Mouse (Mus musculus) midbrain, embryonic 15.5 days (tissue): ENCODE data around the gene Fgl2. TPM values are rescaled to one million over a fixed set of nuclear protein-coding genes. Genes with fewer than 3 reads are reported as not detected.
"Not testable (repeated sequence)": the region's sequence is repeated elsewhere in the genome, so short reads cannot be mapped to it uniquely, and the experiment has no call there.

Experiments used
- ATAC-seq: fragments of 200-750 bp; cut with Nextera tagmentation; replicated peaks from 2 replicates; pipeline ENCODE4 v1.8.0; 2017; ENCODE audit warnings: moderate TSS enrichment
- H3K27ac ChIP-seq: fragments of 300-500 bp; sonication (generic); 2 replicates; pipeline ENCODE4 v1.5.1; 2015; ENCODE audit warnings: mild to moderate bottlenecking, inconsistent platforms
- H3K27me3 ChIP-seq: fragments of 300-500 bp; sonication (generic); replicated peaks from 2 replicates; pipeline ENCODE4 v1.6.1; 2015; ENCODE audit warnings: inconsistent platforms
- H3K36me3 ChIP-seq: fragments of 300-500 bp; sonication (generic); replicated peaks from 2 replicates; pipeline ENCODE4 v1.6.1; 2015; ENCODE audit warnings: inconsistent platforms
- H3K4me1 ChIP-seq: fragments of 300-500 bp; sonication (generic); 2 replicates; pipeline ENCODE4 v1.6.1; 2015; ENCODE audit warnings: inconsistent platforms
- H3K4me2 ChIP-seq: fragments of 300-500 bp; sonication (generic); 2 replicates; pipeline ENCODE4 v1.6.1; 2015; ENCODE audit warnings: inconsistent platforms, mild to moderate bottlenecking, moderate library complexity
- H3K4me3 ChIP-seq: fragments of 300-500 bp; sonication (generic); 2 replicates; pipeline ENCODE4 v1.5.1; 2015; ENCODE audit warnings: mild to moderate bottlenecking, inconsistent platforms
- H3K9ac ChIP-seq: fragments of 300-500 bp; sonication (generic); 2 replicates; pipeline ENCODE4 v1.6.1; 2015; ENCODE audit warnings: mild to moderate bottlenecking, inconsistent platforms
- H3K9me3 ChIP-seq: fragments of 300-500 bp; sonication (generic); 2 replicates; pipeline ENCODE4 v1.6.1; 2016; ENCODE audit warnings: inconsistent platforms
- WGBS: fragments of 180-500 bp; shearing (Covaris S2); methylation state at CpG from one replicate; pipeline ENCODE4 v1.1.7; 2015; ENCODE audit warnings: mixed read lengths; 5-methylcytosine and 5-hydroxymethylcytosine counted together
- polyA plus RNA-seq: library from polyadenylated mRNA; unstranded; fragments of >200 nt; fragmentation: Nextera tagmentation; extraction: Ambion mirVana; gene quantifications from 2 replicates; pipeline ENCODE4 v1.2.1, GENCODE M21; 2015

The Fgl2 gene
- 1.9 and 2.4 TPM in 2 replicates for polyA plus RNA-seq

DNA sequence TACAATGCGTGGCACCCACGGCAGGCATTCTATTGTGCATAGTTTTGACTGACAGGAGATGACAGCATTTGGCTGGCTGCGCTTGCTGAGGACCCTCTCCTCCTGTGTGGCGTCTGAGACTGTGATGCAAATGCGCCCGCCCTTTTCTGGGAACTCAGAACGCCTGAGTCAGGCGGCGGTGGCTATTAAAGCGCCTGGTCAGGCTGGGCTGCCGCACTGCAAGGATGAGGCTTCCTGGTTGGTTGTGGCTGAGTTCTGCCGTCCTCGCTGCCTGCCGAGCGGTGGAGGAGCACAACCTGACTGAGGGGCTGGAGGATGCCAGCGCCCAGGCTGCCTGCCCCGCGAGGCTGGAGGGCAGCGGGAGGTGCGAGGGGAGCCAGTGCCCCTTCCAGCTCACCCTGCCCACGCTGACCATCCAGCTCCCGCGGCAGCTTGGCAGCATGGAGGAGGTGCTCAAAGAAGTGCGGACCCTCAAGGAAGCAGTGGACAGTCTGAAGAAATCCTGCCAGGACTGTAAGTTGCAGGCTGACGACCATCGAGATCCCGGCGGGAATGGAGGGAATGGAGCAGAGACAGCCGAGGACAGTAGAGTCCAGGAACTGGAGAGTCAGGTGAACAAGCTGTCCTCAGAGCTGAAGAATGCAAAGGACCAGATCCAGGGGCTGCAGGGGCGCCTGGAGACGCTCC, at the start of gene Fgl2:
Fgl2 (plus strand) TSS at position 150 of the 687 bp plus-strand sequence.
- Histone ChIP-seq H3K4me1 (peaks cover 15% of the 10 kb centered on the region), H3K27ac (peak within 1 kb of the TSS; percentile 49), H3K4me2 (peak within 1 kb of the TSS; percentile 95), H3K36me3 (no peaks in the 10 kb centered on the region), H3K9ac (peak within 1 kb of the TSS; percentile 71), H3K9me3 (no peaks in the 10 kb centered on the region), H3K27me3 (no peaks in the 10 kb centered on the region), H3K4me3 (peak within 1 kb of the TSS; percentile 59)
- ATAC-seq, result peak; percentile 95
- 5% methylated on average over 31 of the region's 31 CpGs for WGBS

DNA sequence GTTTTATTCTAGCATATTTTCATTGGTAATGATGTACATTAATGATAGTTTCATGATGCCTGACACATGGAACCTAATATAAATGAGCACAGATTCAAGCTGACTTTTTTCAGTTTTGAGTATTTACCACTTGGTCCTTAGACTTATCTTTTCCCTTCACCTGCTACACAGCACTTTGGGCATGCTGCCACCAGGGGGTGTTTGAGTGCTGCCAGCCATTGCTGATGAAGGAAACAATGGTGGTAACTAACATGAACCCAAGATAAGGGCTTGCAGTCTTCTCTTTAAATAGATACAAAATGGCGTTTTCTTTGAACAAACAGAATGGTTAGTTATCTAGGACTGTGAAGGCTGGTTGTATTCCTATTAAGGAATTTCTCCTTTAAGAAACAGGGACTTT, 45.9 kb upstream of the Fgl2 start:
- H3K4me3 ChIP-seq, result no peak overlapping the region
- WGBS, result 40% methylated on average over 1 of the region's 1 CpGs

DNA sequence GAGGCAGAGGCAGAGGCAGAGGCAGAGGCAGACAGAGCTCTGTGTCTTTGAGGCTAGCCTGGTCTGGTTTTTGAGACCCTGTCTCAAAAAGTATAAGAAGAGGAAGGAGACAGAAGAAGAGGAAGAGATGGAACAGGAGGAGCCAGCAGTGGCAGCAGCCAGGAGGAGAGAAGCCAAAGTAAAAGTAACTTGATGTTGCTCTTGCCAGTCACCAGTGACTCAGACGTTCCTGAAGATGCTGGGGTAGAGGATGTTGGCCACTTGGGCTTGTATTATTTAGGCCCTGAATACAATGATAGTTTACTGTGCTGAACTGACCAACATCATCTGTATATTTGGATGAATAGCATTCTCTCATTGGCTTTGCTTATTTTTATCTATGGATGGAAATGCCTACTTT, 43.9 kb upstream of the Fgl2 start:
- 79% methylated on average over 1 of the region's 1 CpGs for WGBS
- Histone ChIP-seq H3K4me1 (0 out of 2 replicates have a peak, but pooled peaks cover 3% of the 10 kb centered on the region), H3K27ac (no peak overlapping the region), H3K9ac (no peak overlapping the region), H3K9me3 (no peaks in the 10 kb centered on the region), H3K4me3 (no peak overlapping the region), H3K27me3 (no peaks in the 10 kb centered on the region), H3K36me3 (no peaks in the 10 kb centered on the region), H3K4me2 (no peak overlapping the region)
- ATAC-seq, result no peak

More for the DNA sequence above, 45.9 kb upstream of the Fgl2 start:
- Histone ChIP-seq H3K36me3 (no peaks in the 10 kb centered on the region), H3K27me3 (no peaks in the 10 kb centered on the region), H3K9ac (no peak overlapping the region), H3K27ac (no peak overlapping the region), H3K4me2 (no peak overlapping the region), H3K4me1 (0 out of 2 replicates have a peak, but pooled peaks cover 3% of the 10 kb centered on the region), H3K9me3 (no peaks in the 10 kb centered on the region)
- ATAC-seq, result no peak

DNA sequence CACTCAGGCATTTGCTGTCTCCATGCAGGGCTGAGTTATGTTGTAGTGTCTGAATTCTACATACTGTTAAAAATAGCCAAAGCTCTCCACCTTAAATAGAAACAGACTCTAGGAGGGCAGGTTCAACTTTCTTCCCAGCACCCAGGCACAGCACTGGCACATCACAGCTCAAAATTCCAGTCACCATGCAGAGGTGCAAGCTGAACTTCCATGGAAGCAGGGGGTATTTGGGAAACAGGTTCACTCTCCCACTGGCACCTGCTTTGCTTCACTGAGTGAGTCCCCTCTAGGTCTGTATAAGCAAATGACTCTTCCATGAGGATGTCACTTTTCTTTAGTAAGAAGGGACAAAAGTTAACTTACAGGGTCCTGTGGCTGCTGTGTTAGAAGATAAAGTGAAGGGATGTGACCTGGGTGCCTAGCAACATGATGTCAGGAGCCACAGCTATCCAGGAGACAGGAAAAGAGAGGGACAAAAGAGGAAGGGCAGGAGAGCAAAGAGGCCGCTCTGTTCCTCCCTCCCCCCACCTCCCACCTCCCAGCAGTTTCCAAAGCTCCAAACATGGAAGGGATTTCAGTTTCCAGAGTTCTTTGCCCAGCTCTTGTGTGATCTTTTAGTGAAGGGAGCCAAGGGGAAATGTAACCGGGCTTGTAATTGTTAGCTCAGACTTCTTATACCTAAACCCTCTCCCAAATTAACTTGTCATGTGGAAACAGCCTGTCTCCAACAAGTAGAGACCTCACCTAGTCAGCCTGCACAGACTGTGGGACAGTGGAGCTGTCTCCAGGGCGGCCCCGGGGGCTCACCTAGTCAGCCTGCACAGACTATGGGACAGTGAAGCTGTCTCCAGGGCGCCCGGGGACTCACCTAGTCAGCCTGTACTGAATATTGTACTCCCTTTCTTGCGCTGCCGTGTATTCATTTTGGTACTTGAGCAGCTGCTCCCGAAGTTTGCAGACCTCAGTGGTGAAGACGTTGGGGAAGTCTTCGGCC, 42.5 kb upstream of the Fgl2 start:
- no peaks in the 10 kb centered on the region for H3K36me3 ChIP-seq
- WGBS, result 36% methylated on average over 11 of the region's 11 CpGs
- ATAC-seq, result no peak; the same call in 1 of the 2 replicates
- H3K9ac ChIP-seq, result no peak overlapping the region
- no peak overlapping the region for H3K4me3 ChIP-seq
- no peaks in the 10 kb centered on the region for H3K27me3 ChIP-seq
- no peaks in the 10 kb centered on the region for H3K9me3 ChIP-seq
- H3K4me2 ChIP-seq, result no peak overlapping the region
- no peak overlapping the region for H3K27ac ChIP-seq
- 0 out of 2 replicates have a peak, but pooled peaks cover 3% of the 10 kb centered on the region for H3K4me1 ChIP-seq

DNA sequence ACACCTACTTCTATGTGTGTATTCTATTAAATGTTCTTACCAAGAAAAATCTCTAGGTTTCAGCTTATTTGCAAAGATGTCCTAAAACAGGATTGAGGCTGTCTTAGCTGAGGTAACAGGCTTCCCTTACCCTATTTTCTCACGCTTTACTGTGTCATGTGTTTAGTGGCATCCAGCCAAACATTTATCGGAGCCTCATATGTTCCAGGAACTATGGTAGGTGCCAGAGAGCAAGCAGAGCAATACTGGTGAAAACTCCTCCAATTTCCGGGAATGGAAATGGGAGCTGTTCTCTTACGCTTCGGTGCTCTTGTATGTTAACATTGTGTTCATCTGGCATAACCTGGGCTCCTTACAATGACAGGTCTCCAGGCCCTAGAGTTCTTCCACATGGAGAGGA, 40.8 kb upstream of the Fgl2 start:
- Histone ChIP-seq H3K27ac (no peak overlapping the region), H3K4me3 (no peak overlapping the region), H3K9me3 (no peaks in the 10 kb centered on the region), H3K4me1 (0 out of 2 replicates have a peak, but pooled peaks cover 3% of the 10 kb centered on the region), H3K4me2 (no peak overlapping the region), H3K9ac (no peak overlapping the region), H3K36me3 (no peaks in the 10 kb centered on the region), H3K27me3 (no peaks in the 10 kb centered on the region)
- WGBS, result 80% methylated on average over 5 of the region's 5 CpGs
- ATAC-seq, result no peak

DNA sequence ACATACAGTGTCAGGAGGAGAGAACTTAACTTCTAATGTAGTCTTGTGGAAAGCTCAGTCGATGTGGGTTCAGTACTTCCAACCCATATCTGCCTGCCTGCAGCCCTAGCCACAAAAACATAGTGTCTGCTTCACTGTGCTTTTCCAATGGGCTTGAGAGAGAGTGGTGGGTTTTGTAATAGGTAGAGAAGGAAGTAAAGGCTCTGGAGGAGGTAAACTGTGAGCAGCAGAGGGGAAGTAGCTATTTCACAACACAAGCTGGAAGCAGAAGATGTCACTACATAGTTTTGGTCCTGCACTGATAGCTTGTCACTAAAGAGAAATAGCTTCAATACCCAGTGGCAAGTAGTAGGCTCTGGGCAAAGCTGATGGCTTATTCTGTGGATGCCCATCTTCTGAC, 40.3 kb upstream of the Fgl2 start:
- Histone ChIP-seq H3K4me1 (0 out of 2 replicates have a peak, but pooled peaks cover 3% of the 10 kb centered on the region), H3K9me3 (no peaks in the 10 kb centered on the region), H3K4me2 (no peak overlapping the region), H3K36me3 (no peaks in the 10 kb centered on the region), H3K27ac (no peak overlapping the region), H3K9ac (no peak overlapping the region), H3K27me3 (no peaks in the 10 kb centered on the region), H3K4me3 (no peak overlapping the region)
- WGBS, result 96% methylated on average over 1 of the region's 1 CpGs
- ATAC-seq, result no peak

DNA sequence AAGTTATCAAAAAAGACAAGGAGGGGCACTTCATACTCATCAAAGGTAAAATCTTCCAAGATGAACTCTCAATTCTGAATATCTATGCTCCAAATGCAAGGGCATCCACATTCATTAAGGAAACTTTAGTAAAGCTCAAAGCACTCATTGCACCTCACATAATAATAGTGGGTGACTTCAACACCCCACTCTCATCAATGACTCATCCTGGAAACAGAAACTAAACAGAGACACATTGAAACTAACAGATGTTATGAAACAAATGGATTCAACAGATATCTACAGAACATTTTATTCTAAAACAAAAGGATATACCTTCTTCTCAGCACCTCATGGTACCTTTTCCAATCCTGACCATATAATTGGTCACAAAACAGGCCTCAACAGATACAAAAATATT, 30.2 kb upstream of the Fgl2 start:
- not testable (repeated sequence) for H3K27me3 ChIP-seq, H3K4me1 ChIP-seq, H3K9me3 ChIP-seq, H3K27ac ChIP-seq, H3K36me3 ChIP-seq, ATAC-seq, H3K9ac ChIP-seq, H3K4me3 ChIP-seq, H3K4me2 ChIP-seq

DNA sequence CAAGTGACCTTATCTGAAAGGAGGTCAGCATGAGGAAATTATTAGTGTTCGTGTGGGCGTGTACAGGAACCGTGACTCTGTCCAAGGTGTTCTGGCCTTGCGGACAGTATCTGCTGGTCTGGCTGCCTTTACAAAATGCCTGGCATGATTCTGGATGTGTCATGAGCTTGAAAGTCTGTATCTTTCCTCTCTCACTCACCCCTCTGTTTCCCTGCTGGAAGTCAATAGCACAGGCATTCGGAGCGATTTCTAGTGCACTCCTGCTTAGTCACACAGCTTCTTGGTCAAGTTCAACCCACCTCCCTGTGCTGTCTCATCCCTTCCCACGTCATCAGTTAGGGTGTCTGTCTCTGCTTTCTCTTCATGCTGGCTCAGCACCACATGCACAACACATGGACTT, 24.1 kb upstream of the Fgl2 start:
- H3K4me3 ChIP-seq, result no peak overlapping the region
- H3K4me1 ChIP-seq, result no peaks in the 10 kb centered on the region
- H3K9ac ChIP-seq, result no peak overlapping the region
- no peak for ATAC-seq
- no peak overlapping the region for H3K4me2 ChIP-seq
- no peak overlapping the region for H3K27ac ChIP-seq
- no peaks in the 10 kb centered on the region for H3K27me3 ChIP-seq
- H3K36me3 ChIP-seq, result no peaks in the 10 kb centered on the region
- no peaks in the 10 kb centered on the region for H3K9me3 ChIP-seq
- WGBS, result 92% methylated on average over 7 of the region's 7 CpGs

DNA sequence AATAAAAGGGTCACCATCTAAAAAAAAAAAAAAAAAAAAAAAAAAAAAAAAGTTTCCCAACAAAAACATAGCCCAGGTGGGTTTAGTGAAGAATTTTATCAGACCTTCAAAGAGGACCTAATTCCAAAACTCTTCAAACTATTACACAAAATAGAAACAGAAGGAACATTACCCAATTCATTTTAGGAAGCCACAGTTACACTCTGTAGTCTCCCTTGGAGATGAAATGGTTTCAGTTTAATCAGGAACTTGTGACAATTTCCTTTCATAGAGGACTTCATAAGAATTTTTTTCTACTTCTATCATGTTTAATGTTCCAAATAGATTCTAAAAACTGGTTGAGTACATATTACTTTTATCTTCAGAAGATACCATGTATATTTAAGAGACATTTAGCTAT, 20.8 kb upstream of the Fgl2 start:
- H3K4me3 ChIP-seq, result no peak overlapping the region
- no peak overlapping the region for H3K9ac ChIP-seq
- H3K36me3 ChIP-seq, result no peaks in the 10 kb centered on the region
- H3K9me3 ChIP-seq, result no peaks in the 10 kb centered on the region
- ATAC-seq, result no peak
- H3K4me1 ChIP-seq, result no peaks in the 10 kb centered on the region
- H3K27ac ChIP-seq, result no peak overlapping the region
- H3K4me2 ChIP-seq, result no peak overlapping the region
- H3K27me3 ChIP-seq, result no peaks in the 10 kb centered on the region

DNA sequence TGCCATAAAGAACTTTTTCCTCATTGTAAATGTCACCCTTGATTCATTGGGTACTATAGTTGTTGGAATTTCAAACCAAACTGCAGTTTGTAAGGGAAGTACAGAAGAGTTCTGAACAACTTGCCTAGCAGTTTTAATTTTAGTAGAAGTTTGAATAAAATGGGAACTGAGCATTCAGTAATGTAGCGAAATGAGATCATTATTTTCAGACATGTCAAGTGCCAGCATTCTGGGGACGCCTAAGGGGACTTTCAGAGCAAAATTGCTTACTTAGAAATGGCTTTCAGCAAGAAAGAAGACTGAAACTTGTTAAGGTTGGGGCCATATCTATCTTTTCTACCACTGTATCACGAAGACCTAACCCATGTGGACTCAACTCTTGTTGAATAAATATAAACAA, 13.8 kb upstream of the Fgl2 start:
- Histone ChIP-seq H3K4me2 (no peak overlapping the region), H3K27ac (no peak overlapping the region), H3K9ac (no peak overlapping the region), H3K4me3 (no peak overlapping the region), H3K9me3 (no peaks in the 10 kb centered on the region), H3K27me3 (no peaks in the 10 kb centered on the region), H3K36me3 (no peaks in the 10 kb centered on the region), H3K4me1 (no peaks in the 10 kb centered on the region)
- ATAC-seq, result no peak
- 88% methylated on average over 3 of the region's 3 CpGs for WGBS

DNA sequence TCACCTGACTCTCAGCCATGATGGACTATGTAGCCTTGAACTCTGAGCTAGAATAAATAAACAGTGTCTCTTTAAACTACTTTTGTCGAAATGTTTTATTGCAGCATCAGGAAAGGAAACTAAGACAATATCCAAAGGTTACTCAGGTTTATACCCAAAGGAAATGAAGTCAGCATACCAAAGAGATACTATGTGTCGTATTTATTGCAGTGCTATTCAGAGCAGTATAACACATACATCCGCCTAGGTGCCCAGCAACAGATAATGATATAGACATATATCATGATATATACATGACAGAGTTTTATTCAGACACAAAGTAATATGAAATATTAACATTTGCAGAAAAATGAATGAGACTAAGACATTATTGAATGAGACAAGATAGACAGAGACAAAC, 9.1 kb upstream of the Fgl2 start:
- no peaks in the 10 kb centered on the region for H3K27me3 ChIP-seq
- H3K36me3 ChIP-seq, result no peaks in the 10 kb centered on the region
- H3K9ac ChIP-seq, result no peak overlapping the region
- ATAC-seq, result no peak
- H3K4me3 ChIP-seq, result no peak overlapping the region
- 89% methylated on average over 3 of the region's 3 CpGs for WGBS
- no peak overlapping the region for H3K4me2 ChIP-seq
- H3K9me3 ChIP-seq, result no peaks in the 10 kb centered on the region
- no peak overlapping the region for H3K27ac ChIP-seq
- H3K4me1 ChIP-seq, result no peaks in the 10 kb centered on the region

DNA sequence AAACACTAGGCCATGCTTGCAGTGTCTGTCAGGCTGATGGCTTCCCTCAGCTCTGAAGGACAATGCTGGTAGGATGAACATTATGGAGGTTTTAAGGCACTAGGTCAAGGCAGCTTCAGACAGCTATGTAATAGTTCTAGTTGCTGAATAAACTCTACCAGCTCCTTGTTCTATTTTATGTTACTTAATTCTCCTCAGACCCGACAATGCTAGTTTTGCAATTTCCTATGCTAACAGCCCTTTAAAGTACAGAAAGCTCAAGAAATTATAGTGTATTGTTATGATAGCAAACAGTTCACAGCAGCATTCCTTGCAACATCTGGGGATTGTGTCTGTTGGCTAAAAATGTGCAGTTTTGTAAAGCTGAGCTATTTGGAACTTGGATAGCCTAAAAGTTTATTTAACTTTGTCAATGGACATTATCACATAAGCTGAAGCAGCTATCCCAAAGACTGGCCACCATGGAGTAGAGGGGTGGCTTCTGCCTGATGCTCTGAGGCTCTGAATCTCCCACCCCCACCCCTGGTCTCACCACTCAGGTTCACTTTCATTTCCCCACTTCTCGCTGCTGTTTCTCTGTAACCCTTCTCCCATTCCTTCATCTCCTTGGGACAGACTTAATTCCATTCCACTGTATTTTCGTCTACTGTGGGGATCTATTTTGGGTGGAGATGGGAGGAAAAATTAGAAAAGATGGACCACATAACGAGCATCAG, 5.9 kb upstream of the Fgl2 start:
- WGBS, result 71% methylated on average over 4 of the region's 4 CpGs
- no peak overlapping the region for H3K4me2 ChIP-seq
- no peak overlapping the region for H3K9ac ChIP-seq
- no peak for ATAC-seq
- no peak overlapping the region for H3K4me3 ChIP-seq
- no peaks in the 10 kb centered on the region for H3K27me3 ChIP-seq
- H3K36me3 ChIP-seq, result no peaks in the 10 kb centered on the region
- no peak overlapping the region for H3K27ac ChIP-seq
- no peaks in the 10 kb centered on the region; the same call in 1 of the 2 replicates for H3K4me1 ChIP-seq
- no peaks in the 10 kb centered on the region for H3K9me3 ChIP-seq
